Mouse (Mus musculus): ENCODE data around the gene Crybb3. TPM values are rescaled to one million over a fixed set of nuclear protein-coding genes. Genes with fewer than 3 reads are reported as not detected.
A peak's percentile ranks its signal among the peaks of the same experiment; 100 is the strongest.

Crybb3 gene
- total RNA-seq, 2 experiments from 2014 or later: not detected

DNA sequence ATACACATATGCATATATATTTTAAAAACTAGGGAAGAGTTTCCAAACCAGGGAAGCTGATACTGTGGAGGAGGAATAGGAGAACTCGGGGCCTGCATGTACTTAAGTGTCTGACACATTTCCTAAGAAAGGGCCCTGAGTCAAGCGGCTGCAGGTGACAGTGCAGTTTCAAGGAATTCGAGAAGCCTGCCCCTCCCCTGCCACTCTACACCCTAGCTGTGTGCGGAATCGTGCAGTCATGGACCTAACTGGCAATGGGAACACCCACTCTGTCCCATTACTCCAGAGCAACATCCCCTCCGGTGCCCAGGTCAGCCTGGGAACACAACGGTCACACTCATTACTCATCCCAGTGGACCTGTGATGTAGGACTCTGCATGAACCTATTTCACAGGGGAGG lies 25.2 kb upstream of the Crybb3 start:
- no peak for ATAC-seq (replicated peaks; ENCODE audit: low FRiP score, poor library complexity, severe bottlenecking)

DNA sequence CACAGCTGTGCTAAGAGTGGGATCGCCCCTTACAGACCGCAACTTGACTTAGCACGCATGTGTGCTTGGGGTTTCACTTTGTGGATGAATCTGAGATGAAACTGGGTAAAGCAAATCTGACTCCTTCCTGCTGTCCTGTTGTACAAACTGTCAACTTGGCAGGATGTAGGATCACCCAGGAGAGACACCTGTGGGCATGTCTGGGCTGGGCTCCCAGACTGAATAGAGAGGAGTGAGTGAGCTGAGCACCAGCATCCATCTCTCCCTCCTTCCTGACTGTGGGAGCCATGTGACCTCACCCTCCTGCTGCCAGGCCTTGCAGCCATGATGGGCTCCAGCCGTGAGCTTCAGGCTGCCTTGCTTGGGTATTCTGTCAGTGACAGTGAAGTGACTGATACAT lies 24.1 kb upstream of the Crybb3 start:
- ATAC-seq (replicated peaks; ENCODE audit: low FRiP score, poor library complexity, severe bottlenecking): no peak

DNA sequence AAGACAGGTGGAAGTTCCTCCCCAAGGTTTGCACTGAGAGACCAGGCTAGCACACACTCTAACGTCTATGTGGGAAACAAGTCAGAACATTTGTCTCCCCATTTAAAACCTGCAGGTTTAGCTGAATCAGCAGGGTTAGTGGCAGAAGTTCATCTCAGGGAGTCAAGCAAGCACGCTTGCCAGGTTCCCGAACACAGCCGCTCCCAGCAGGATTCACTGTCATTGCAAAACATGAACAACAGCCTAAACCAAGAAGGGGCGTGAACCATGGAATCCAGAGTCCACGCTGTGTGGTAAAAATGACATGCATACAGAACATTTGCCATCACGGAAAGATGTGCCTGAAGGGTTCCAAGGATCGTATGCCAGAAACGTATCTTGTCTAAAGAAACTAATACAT lies 23.7 kb upstream of the Crybb3 start:
- no peak for ATAC-seq (replicated peaks; ENCODE audit: low FRiP score, poor library complexity, severe bottlenecking)

DNA sequence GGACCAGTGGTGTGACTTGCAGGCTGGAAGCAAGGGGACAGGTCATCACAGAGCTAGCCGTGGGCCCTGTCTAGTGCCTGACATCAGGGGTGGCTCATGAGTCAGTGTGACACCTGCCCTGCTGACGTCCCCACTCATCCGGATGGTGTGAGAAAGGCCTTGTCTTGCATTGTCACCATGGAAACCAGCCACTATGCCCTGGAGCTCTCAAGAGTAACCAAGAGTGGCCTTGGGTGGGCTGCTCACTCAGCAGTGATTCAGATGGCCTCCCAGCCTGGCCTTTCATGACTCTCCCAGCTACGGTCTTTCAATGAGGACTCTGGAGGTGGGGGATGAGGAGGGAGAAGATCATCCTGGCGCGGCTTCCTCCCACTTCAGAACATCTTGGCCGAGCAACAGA lies 21.1 kb upstream of the Crybb3 start:
- no peak for ATAC-seq (replicated peaks; ENCODE audit: low FRiP score, poor library complexity, severe bottlenecking)

DNA sequence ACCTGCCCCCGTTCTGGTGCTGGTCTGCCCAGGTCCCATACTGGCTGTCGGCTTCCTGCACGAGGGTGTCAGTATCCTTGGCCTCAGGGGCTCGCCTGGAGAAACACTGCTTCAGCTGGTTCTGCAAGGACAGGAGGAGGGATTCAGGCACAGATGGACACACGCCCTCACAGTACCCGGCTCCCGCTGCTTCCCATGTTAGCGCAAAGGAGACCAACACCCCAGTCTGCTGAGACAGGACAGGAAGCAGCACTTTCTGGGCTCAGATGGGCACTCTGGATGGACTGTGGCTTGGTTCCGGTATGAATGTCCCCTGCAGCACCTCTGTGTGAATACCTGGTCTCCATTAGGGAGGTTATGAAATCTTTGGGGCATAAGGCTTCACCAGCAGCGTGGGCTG lies 20.1 kb upstream of the Crybb3 start:
- no peak for ATAC-seq (replicated peaks; ENCODE audit: low FRiP score, poor library complexity, severe bottlenecking)

DNA sequence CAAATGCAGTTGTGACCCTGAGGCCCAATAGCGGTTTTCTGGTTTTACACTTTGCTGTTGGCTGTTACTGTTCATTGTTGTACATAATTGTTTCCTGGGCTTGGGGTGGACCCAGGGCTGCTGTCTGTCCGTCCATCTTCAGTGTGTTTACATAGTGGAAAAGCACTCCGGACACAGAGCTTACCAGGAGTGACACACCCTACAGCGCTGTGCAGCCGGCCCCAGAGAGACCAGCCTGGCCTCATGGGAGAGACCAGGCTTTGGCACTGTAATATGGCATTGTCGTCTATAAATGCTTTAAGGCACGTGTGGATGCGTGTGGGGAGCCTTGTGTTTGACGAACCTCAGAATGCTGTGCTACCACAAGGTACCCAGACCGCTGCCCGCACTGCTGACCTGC lies 19.0 kb upstream of the Crybb3 start:
- ATAC-seq (replicated peaks; ENCODE audit: low FRiP score, poor library complexity, severe bottlenecking): no peak

DNA sequence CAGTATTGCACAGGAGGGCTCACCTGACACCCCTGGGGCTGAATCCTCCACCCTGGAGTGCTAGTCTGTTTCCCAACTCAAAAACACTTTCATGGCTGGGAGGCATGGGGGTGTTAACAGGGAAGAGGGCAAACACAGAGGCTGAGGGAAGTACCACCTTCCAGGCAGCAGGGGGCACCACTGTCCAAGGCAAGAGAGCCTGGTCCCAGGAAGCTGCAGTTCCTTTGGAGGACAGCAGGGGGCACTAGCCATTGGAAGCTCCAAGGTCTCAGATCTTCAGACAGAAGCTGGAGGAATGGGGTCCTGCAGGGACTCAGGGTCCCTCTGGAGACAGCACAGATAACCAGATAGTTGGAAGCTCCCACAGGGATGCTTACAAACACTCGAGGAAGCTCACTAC lies 18.2 kb upstream of the Crybb3 start:
- peak; percentile 64 for ATAC-seq (replicated peaks; ENCODE audit: low FRiP score, poor library complexity, severe bottlenecking)

DNA sequence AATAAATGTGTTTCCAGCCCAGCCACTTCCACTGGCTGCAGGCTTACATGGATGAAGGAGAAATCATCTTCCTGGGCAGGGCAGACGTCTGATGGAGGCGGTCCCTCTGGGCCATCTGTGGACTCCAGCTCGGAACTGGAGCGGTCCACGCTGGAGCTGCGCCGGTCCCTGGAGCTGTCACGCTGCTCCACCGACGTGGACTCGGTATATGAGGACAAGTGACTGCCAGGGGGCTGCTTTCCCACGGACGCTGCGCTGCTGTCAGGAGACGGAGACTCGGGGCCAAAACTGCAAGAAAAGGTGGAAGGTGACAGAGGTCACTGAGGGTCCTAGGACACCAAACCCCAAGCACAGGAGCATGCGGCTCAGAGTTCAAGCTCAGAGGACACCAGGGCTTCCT lies 16.2 kb upstream of the Crybb3 start:
- ATAC-seq (replicated peaks; ENCODE audit: low FRiP score, poor library complexity, severe bottlenecking): no peak

DNA sequence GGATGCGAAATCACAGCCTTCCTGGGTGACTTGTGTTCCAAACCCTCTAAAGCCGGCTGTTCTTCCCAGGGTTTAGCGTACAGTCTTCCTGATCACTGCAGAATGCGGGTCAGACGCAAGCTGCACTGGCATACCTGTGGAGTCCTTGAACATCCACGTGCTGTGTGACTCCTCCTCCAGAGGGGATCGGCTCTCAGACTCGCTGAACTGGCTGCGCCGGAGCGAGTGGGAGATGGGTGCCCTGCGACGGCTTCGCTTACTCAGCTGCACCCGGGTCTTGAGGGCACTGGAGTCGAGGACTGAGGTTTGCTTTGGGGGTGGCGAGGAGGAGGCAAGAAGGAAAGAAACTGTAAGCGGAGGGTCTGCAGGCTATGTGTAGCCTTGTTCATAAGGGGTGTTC lies 14.1 kb upstream of the Crybb3 start:
- no peak for ATAC-seq (replicated peaks; ENCODE audit: low FRiP score, poor library complexity, severe bottlenecking)

DNA sequence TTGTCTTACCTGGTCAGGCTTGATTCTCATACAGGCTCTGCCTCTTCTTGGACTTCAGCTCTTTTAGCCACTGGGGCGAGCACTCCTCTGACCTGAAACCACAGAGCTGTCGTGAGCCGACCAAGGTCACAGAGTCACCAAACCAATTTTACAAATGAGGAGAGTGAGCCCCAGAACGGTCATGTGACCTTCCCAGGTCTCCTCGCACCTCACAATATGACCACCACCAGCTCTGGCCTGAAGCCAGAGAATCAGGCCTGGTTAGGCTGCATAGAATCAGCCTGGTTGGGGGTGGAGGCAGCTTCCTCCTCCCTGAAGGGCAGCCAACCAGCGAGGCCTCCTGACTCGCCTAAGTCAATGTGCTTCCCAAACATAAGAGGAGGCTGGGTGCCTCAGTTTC lies 11.0 kb upstream of the Crybb3 start:
- no peak for ATAC-seq (replicated peaks; ENCODE audit: low FRiP score, poor library complexity, severe bottlenecking)

DNA sequence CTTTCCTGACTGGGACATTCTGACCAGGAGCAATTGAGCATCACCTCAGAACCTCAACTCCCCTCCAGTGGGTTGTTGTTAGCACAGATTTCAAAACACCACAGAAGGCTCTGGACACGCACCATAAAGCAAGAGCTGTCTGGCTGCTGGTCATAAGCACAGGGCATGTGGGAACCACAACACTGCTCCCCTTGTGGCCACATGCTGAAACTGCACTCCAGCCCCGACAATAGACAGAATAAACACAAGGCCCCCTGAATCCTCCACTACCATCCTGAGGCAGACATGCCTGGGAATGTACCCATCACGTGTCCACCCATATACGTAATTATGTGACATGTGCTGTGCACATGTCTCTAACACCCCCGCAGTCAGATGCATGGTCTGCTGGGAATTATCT lies 9.8 kb upstream of the Crybb3 start:
- ATAC-seq (replicated peaks; ENCODE audit: low FRiP score, poor library complexity, severe bottlenecking): 0 out of 2 replicates have a peak, but pooled peaks have one; percentile 44

DNA sequence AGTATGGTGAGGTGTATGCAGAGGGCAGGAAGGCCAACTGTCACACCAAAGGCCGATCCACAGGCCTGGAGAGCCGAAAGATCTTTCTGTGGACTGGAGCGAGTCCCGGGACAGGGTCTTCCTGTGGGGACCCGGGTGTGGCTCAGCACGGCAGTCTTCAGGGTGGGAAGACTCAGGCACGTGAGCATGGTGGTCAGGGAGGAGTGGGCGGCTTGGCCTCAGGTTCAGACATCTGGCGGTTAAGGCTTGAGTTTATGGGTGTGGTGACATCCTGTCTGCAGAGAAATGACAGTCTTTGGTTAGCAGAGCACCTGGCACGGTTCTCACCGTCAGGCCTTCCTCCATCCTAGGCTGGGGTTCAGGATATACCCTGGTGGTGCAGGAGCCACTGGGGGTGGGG lies 9.4 kb upstream of the Crybb3 start:
- no peak for ATAC-seq (replicated peaks; ENCODE audit: low FRiP score, poor library complexity, severe bottlenecking)

DNA sequence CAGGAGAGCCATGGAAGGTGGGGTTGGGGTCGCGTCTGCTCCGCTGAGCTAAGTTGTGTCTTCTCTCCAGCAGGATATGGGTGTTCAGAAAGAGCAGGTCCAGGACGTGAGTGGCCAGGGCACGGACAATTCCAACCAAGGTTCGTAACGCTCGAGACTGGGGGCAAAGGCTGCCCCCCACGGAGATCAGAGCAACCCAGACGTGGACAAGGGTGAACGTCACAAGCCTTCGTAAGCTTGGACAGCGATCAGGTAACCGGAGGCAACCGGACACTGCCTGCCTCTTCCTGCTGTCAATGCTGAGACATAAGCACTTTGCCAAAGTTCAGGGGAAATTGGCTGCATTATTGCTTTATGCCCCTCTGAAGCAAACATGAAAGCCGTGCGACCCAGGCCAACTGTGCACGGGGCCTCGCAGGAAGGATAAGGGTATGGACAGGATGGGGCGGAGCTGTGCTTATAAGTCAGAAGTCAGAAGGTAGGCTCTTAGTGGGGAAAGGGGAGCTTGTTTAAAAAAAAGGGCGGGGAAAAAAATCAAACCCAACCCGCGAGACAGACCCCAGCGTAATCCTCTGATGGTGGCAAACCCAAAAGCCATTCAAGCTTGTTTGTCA lies 8.8 kb upstream of the Crybb3 start:
- ATAC-seq (replicated peaks; ENCODE audit: low FRiP score, poor library complexity, severe bottlenecking): no peak

DNA sequence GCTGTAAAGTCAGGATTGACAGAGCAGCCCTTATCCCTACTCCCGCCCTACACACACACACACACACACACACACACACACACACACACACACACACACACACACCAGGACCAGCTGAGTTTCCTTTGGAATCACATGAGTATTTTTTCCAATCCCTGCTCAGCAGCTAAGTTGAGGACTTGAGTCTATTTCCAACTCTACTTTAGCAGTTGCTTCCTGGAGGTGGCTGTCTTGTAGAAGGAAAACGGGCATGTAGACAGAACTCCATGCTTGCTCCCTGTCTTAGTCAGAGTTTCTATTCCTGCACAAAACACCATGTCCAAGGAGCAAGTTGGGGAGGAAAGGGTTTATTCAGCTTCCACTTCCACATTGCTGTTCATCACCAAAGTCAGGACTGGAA lies 6.1 kb upstream of the Crybb3 start:
- no peak for ATAC-seq (replicated peaks; ENCODE audit: low FRiP score, poor library complexity, severe bottlenecking)

DNA sequence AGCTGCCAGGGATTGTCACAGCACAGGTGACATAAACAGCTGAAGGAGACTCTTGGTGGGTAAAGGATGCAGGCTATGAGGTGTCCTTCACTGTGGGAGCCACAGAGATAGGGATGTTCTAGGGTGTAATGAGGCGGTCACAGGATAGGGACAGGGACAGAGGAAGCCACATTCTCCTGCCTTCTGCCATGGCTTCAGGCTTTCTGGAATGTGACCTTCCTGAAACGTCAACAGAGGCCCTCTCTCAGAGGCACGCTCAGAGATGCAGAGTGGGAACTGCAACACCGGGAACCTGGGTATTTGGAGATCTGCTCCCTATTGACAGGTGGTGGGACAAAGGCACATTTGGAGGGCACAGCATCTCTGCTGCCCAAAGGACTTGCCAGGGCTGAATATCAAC lies 5.6 kb upstream of the Crybb3 start:
- ATAC-seq (replicated peaks; ENCODE audit: low FRiP score, poor library complexity, severe bottlenecking): no peak

DNA sequence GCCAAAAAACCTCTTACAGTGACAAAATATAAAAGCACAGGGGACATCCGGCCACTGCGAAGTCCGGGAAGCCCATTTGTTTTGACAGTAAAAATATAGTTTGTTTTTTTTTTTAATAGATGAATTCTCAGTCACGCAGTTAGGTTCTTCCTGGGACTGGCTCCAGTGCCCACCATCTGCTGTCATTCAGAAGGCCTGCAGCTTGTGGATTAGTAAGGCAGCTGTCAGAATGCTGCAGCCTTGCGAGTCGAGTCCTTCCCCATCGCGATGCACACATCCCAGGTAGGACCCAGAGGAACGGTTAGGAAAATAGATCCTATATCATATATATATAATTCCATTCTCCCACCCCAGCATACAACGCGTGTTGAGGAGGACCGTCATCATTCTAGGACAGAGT lies 5.1 kb upstream of the Crybb3 start:
- ATAC-seq (replicated peaks; ENCODE audit: low FRiP score, poor library complexity, severe bottlenecking): no peak

DNA sequence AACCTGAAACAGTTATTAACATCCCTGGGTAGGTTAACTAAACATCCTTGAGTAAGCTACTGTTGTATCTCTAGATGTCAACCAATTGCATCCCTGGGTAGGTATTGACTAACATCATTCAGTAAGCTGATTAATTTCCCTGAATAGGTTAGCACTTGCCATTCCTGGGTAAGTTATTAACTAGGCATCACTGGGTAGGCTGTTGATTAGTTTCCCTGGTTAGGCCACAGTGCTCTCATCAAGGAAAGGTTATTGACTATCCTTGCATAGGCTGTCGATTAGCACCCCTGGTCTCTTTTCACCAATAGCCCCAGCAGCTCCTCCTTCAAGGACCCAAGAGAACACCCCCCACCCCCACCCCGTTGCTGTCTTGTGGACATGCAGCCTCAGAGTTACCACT lies 4.5 kb upstream of the Crybb3 start:
- ATAC-seq (replicated peaks; ENCODE audit: low FRiP score, poor library complexity, severe bottlenecking): no peak

DNA sequence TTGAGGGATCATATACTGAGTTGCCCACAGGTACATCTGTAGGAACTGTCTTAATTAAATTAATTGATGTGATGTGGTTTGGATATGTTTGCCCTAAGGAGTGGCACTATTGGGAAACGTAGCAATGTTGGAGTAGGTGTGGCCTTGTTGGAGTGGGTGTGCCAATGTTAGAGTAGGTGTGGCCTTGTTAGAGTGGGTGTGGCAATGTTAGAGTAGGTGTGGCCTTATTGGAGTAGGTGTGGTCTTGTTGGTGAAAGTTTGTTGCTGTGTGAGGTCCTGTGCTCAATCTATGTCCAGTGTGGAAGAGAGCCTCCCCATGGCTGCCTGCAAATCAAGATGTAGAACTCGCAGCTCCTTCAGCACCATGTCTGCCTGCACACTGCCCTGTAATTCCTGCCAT lies 2.9 kb upstream of the Crybb3 start:
- no peak for ATAC-seq (replicated peaks; ENCODE audit: low FRiP score, poor library complexity, severe bottlenecking)

DNA sequence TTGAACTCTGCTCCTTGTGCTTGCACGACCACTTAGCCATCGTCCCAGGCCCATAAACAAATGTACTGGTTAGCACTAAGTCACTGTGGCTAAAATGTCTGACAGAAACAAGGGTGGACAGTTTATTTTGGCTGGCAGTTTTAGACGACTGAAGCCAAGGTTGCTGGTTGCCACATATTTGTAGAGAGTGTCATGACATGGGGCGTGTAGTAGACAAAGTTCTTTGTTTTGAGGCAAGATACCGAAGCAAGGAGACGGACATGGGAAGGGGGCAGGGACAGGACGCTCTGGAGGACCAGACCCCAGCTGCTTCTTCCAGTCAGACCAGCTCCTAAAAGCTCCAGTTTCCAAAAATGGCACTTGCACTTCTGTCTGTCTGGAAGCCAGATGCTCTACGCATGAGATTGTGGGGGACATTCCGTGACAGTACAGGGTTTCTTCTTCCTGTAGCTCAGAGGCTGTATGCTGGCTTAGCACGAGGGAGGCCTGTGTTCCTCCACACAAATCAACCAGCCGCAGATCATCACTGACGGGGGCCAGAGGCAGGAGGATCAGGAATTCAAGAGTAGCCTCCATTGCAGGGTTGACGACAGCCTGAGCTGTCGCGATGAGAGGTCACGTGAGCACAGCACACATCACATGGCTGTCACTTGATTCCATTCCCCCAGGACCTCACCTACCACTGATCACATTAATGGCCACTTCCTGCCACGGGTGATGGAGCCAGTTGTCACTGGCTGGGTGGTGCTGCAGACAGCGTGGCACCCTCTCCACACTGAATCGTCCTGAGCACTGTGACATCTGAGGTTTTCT lies 1.2 kb upstream of the Crybb3 start:
- ATAC-seq (replicated peaks; ENCODE audit: low FRiP score, poor library complexity, severe bottlenecking): no peak

DNA sequence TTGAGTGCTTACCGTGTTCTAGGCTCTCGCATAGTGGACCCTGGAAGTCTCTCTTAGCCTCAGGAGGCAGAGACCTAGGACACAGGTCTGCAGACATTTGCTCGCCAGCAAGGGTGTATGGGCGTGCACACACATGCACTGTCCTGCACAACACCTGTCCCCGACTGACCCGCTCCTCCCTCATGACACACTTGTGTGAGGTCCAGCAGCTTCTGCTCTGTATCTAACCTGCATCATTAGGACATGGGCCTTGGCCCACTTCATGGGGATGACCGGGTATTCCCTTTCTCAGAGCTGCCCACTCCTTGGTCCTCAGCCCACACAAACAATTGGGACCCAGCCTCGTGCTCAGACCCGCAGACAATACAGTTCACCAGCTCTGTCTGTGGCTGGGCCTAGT lies 364 bp downstream of the Crybb3 start:
- ATAC-seq (replicated peaks; ENCODE audit: low FRiP score, poor library complexity, severe bottlenecking): no peak

DNA sequence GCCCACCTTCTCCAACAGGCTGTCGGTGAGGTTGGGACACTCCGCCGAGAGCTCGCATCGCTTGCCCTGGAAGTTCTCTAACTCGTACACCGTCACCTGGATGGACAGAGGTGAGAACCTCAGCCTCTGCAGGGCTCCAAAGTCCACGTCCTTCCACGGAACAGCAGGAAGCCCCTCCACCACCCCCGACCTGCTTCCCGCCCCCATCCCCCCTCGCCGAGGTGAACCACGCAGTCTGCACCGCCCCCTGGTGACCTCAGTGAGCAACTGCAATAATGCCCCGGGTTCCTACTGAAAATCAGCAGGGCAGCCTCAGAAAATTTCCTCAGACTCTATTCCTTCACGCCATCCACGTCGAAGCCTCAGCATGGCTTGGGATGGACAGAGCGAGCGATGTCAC lies 1.6 kb downstream of the Crybb3 start:
- no peak for ATAC-seq (replicated peaks; ENCODE audit: low FRiP score, poor library complexity, severe bottlenecking)

DNA sequence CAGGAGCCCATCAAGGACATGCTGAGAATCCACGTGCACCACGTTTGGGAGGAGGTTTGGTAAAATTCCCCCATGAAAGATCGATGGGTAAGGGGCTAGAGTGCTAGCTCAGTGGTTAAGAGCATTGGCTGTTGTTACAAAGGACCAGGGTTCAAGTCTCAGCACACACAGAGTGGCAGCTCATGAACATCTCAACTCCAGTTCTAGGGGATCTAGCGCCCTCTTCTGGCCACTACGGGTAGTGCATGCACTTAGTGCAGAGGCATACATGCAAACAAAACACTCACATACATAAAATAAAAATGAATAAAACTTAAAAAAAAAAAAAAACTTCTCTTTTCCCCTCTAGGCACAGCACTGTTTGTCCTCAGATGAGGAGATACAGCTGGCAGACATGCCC lies 2.7 kb downstream of the Crybb3 start:
- no peak for ATAC-seq (replicated peaks; ENCODE audit: low FRiP score, poor library complexity, severe bottlenecking)

Measured in erythroid progenitor cell, adult 5-6 weeks (primary cell).